Mouse (Mus musculus) MEL (cell line): ENCODE measurements at regions not wholly inside any gene's neighbourhood (a gene's known extent, or its start where the extent isn't known, plus 50 kb on each side); places are given as distances from the start of the nearest gene placed in this dataset.

Experiments used
- CTCF ChIP-seq, 3 experiments: IDR thresholded peaks in 2 of 3; conservative IDR thresholded peaks in 1 of 3; 2 replicates each; pipeline ENCODE4 v1.5.1; 2011 to 2012; ENCODE audit warnings: low read length in 3 of 3, low read depth in 2 of 3, mild to moderate bottlenecking in 2 of 3, improper control_type of control experiment in 1 of 3, inconsistent platforms in 1 of 3, mixed read lengths in 1 of 3, moderate library complexity in 1 of 3; ENCODE audit not compliant: control insufficient read depth in 1 of 3, insufficient read depth in 1 of 3, poor library complexity in 1 of 3, severe bottlenecking in 1 of 3
- HCFC1 ChIP-seq: IDR thresholded peaks from 2 replicates; pipeline ENCODE4 v1.6.1; 2012; ENCODE audit warnings: low read depth, mild to moderate bottlenecking, inconsistent platforms, low read length, improper control_type of control experiment, moderate library complexity
- POLR2A ChIP-seq, 2 experiments: IDR thresholded peaks; 2 replicates each; pipeline ENCODE4 v1.6.1; 2011 to 2012; ENCODE audit warnings: low read length in 2 of 2, mild to moderate bottlenecking in 2 of 2, control low read depth in 1 of 2, improper control_type of control experiment in 1 of 2, low read depth in 1 of 2, moderate library complexity in 1 of 2; ENCODE audit not compliant: control insufficient read depth in 1 of 2, insufficient read depth in 1 of 2, poor library complexity in 1 of 2
- TBP ChIP-seq: IDR thresholded peaks from 2 replicates; pipeline ENCODE4 v1.8.0; 2011; ENCODE audit warnings: low read depth, low read length, improper control_type of control experiment
- UBTF ChIP-seq: IDR thresholded peaks from 2 replicates; pipeline ENCODE4 v1.6.1; 2012; ENCODE audit warnings: low read depth, mild to moderate bottlenecking, inconsistent platforms, low read length, improper control_type of control experiment, moderate library complexity, borderline replicate concordance; ENCODE audit not compliant: insufficient read depth
- USF1 ChIP-seq: IDR thresholded peaks from 2 replicates; pipeline ENCODE4 v1.6.1; 2014; ENCODE audit warnings: low read depth, mild to moderate bottlenecking, inconsistent platforms, low read length, improper control_type of control experiment, moderate library complexity
- ZNF384 ChIP-seq: IDR thresholded peaks from 2 replicates; pipeline ENCODE4 v1.6.1; 2012; ENCODE audit warnings: low read depth, mild to moderate bottlenecking, inconsistent platforms, low read length, improper control_type of control experiment

- no peak for TF ChIP-seq POLR2A (IDR thresholded peaks at IDR 0.05; ENCODE audit: control insufficient read depth in 1 of 2, insufficient read depth in 1 of 2, low read depth in 1 of 2, low read length in 2 of 2, poor library complexity in 1 of 2)
- TF ChIP-seq CTCF (IDR thresholded peaks at IDR 0.05 in 2 of 3, conservative IDR thresholded peaks at IDR 0.05 in 1 of 3; ENCODE audit: control insufficient read depth in 1 of 3, insufficient read depth in 1 of 3, low read depth in 2 of 3, low read length in 3 of 3, poor library complexity in 1 of 3, severe bottlenecking in 1 of 3) = no peak
- no peak for TF ChIP-seq USF1
- TF ChIP-seq ZNF384 = no peak
- TF ChIP-seq TBP = no peak
- no peak for TF ChIP-seq UBTF
- no peak for TF ChIP-seq HCFC1
These were observed 76.6 kb upstream of the Tut7 start for GRCm38 (mm10) chr13:59899521-59899920.
